Comparison of ENCODE assay signal across 20 mouse cellular contexts in the genomic region with DNA sequence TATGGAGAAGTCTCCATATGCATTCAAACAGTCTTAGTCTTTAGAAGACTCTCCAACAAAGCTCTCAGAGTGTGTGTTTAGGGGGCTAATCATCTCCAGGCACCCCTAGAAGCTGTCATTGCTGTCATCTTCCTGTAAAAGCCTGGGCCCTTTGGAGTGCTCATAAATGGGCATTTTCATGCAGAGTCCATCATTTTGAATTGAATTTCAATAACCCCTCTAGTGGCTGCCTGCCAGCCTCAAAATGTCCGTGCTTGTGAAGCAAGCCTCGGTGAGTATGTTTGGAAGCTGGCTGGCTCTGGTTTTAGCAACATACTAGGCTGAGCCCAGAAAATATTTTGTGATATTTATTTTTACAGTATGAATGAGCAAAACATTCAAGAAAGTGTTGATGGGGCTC.
DNase-seq lines count a peak whose midpoint lies in the region; ATAC-seq lines count a peak whose summit lies in the region.
"Had no signal": no experiment of that assay in that cellular context is flagged by ENCODE, and none has a peak within 500 bp of the region (broad histone marks: within the 10 kb centered on the region; RNA-seq: fewer than 3 reads in every experiment).

No protein-coding gene starts in this region.

- no peaks in the 10 kb centered on the region for H3K27me3 ChIP-seq in lung, embryonic 16.5 days (ENCODE audit: control insufficient read depth, insufficient read depth, low read depth, low read length)
- H3K27me3 ChIP-seq: embryonic facial prominence, embryonic 13.5 days; heart, embryonic 13.5 days; limb, embryonic 12.5 days had no signal

- no peaks in the 10 kb centered on the region for H3K9me3 ChIP-seq in lung, embryonic 16.5 days (ENCODE audit: control insufficient read depth, low read length)
- H3K9me3 ChIP-seq: embryonic facial prominence, embryonic 13.5 days; heart, embryonic 13.5 days; limb, embryonic 12.5 days had no signal

- H3K4me1 ChIP-seq in lung, embryonic 16.5 days (replicated peaks; ENCODE audit: control insufficient read depth, insufficient read depth, low read length) = no peaks in the 10 kb centered on the region
- H3K4me1 ChIP-seq: embryonic facial prominence, embryonic 13.5 days; limb, embryonic 12.5 days had no signal

- peak overlapping the region; percentile 49 for H3K27ac ChIP-seq in lung, embryonic 16.5 days (ENCODE audit: low read length)
- H3K27ac ChIP-seq: embryonic facial prominence, embryonic 13.5 days; heart, embryonic 13.5 days; layer of hippocampus, adult 2 months; limb, embryonic 12.5 days; liver, embryonic 14.5 days had no signal

- peak; percentile 4 for DNase-seq in cerebellum, adult 9-11 months
- DNase-seq in cerebellum, adult 9-10 months = no peak
- DNase-seq in left cerebral cortex, postnatal 10 days (ENCODE audit: extremely low spot score in 1 of 2, low spot score in 2 of 2) = peak; percentile 17 to 18
- no peak for DNase-seq in left cerebral cortex, adult 8-10 months (ENCODE audit: low spot score in 2 of 2)
- DNase-seq in NIH3T3 (ENCODE audit: low read depth) = peak; percentile 20
- DNase-seq in ovary, postnatal 10 days (ENCODE audit: low spot score) = no peak
- no peak for DNase-seq in urinary bladder, adult 18-20 months (ENCODE audit: low spot score in 2 of 2)
- DNase-seq: adrenal gland, adult 2 months; cerebellum, adult 18-20 months; heart, adult 11 months; heart, postnatal 36 days; thymus, postnatal 36 days had no signal

- intact Hi-C loops in left cerebral cortex, postnatal 10 days (cut with DNase I) = no loop called here

- ATAC-seq in lung, embryonic 16.5 days (ENCODE audit: low read depth) = peak; percentile 52; the same call in 1 of the 2 replicates
- ATAC-seq: CD4-positive, CD25-positive, alpha-beta regulatory T cell, adult 4 months had no signal

- H3K36me3 ChIP-seq in lung, embryonic 16.5 days (ENCODE audit: control insufficient read depth, insufficient read depth, low read length) = no peaks in the 10 kb centered on the region
- H3K36me3 ChIP-seq: embryonic facial prominence, embryonic 13.5 days; G1E; heart, embryonic 13.5 days; limb, embryonic 12.5 days had no signal

- 43% methylated on average over 2 of the region's 2 CpGs for WGBS in lung, embryonic 16.5 days

- H3K9ac ChIP-seq in lung, embryonic 16.5 days (ENCODE audit: low read length) = no peak overlapping the region
- H3K9ac ChIP-seq: embryonic facial prominence, embryonic 13.5 days; heart, embryonic 13.5 days; limb, embryonic 12.5 days; liver, embryonic 14.5 days had no signal

- no peak overlapping the region for H3K4me3 ChIP-seq in lung, embryonic 16.5 days (ENCODE audit: low read length)
- H3K4me3 ChIP-seq: embryonic facial prominence, embryonic 13.5 days; heart, embryonic 13.5 days; layer of hippocampus, adult 2 months; limb, embryonic 12.5 days had no signal

- H3K4me2 ChIP-seq in lung, embryonic 16.5 days (ENCODE audit: low read depth, low read length) = no peak overlapping the region
- H3K4me2 ChIP-seq: embryonic facial prominence, embryonic 13.5 days; heart, embryonic 13.5 days; limb, embryonic 12.5 days had no signal

Comparison
In these comparisons a context has a peak if more than half of its experiments do, and no peak if none do; other contexts are left out.
1. DNase-seq: peak in cerebellum, adult 9-11 months (single experiment), left cerebral cortex, postnatal 10 days (2 of 2) and NIH3T3 (single experiment); none in cerebellum, adult 9-10 months (single experiment), left cerebral cortex, adult 8-10 months (0 of 2), ovary, postnatal 10 days (single experiment) and urinary bladder, adult 18-20 months (0 of 2).